Mouse (Mus musculus): ENCODE measurements around the gene Laptm5. TPM values are rescaled to one million over a fixed set of nuclear protein-coding genes. Genes with fewer than 3 reads are reported as not detected.

Laptm5 gene
- total and polyA plus RNA-seq, 2 experiments from 2014 or later, result 25.5 to 34.3 TPM

DNA sequence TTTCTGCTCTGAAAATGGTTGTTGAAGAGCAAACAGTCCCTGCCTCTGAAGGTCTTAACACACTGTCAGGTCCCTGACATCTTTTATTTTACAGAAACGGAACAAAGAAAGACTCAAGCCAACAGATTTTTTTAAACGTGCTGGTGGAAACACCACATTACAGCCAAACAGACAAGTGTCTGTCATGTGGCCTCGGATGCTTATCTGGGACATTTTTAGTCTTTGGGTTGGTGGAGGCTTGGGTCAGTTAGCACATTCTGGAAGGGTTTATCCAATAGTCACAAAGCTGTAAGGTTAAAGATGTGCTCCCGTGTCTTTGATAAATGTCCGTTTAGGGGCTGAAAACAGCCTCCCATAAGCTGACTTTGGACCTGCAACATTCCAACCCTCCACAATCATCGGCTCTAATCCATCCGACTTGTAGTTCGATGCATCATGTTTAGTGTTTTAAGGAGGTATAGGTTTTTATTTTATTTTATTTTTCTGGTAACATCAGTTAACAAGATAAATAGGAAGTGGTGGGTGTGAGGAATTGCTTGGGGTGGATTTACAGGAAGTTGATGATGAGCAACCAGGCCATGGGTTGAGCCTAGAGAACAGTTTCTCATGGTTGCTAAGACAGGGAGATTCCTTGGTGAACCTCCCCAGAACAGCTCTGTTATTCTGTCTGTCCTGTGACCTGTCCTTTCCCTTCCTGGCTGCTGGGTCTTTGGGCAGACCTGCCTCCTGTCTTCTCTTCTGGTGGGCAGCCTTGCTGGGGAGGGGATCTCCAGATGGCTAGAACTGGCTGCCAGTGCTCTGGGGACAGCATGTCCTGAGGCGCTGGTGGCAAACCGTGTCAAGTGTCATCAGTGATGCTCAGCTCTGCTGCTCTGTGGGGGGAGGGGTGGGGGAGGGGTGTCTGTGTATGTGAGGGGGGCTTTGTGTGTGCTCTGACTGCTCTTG lies 6.2 kb downstream of the Laptm5 start:
- H3K27ac ChIP-seq (ENCODE audit: low read depth, low read length), result no peak overlapping the region
- no peak overlapping the region for H3K9ac ChIP-seq
- DNase-seq, result no peak
- no peak for ATAC-seq
- no peak overlapping the region for H3K4me2 ChIP-seq (ENCODE audit: low read depth)
- H3K27me3 ChIP-seq (ENCODE audit: insufficient read depth, low read length), result no peaks in the 10 kb centered on the region
- TF ChIP-seq CTCF (IDR thresholded peaks at IDR 0.05; ENCODE audit: low read depth), result no peak
- no peak overlapping the region for H3K4me3 ChIP-seq (ENCODE audit: low read depth, low read length)
- 65% methylated on average over 10 of the region's 10 CpGs for WGBS
- H3K4me1 ChIP-seq (ENCODE audit: insufficient read depth), result no peaks in the 10 kb centered on the region
- no peaks in the 10 kb centered on the region for H3K36me3 ChIP-seq (ENCODE audit: insufficient read depth)
- no peaks in the 10 kb centered on the region for H3K9me3 ChIP-seq (ENCODE audit: low read length)

DNA sequence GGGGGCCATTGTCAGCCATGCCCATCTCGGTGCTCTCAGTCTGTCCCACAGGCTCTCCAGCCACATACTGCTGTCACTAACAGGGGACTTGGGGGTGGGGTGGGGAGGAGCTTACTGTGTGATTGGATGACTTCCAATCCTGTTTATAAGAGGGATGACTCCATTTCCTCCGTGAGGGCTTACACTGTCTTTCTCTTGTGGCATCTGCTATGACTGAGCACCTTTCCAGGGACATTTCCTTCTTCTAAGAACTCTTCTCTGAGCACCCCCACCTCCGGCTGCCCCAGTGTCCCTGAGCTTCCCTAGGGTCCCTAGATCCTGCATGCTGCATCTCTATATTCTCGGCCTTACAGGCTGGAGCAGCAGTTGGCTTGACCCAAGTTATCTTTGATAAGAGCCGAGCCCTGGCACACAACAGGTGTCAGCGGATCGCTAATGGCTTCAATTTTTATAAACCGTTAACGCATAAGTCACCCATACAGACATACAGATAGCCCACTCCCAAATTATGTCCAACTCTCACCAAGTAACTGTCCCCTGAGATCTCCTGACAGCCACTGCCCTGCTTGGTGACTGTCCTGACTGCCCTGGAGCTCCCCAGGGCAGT lies 6.9 kb downstream of the Laptm5 start:
- WGBS, result 62% methylated on average over 9 of the region's 9 CpGs
- Histone ChIP-seq H3K9ac (no peak overlapping the region), H3K9me3 (ENCODE audit: low read length) (no peaks in the 10 kb centered on the region), H3K4me2 (ENCODE audit: low read depth) (no peak overlapping the region), H3K27ac (ENCODE audit: low read depth, low read length) (no peak overlapping the region), H3K4me3 (ENCODE audit: low read depth, low read length) (no peak overlapping the region), H3K4me1 (ENCODE audit: insufficient read depth) (no peaks in the 10 kb centered on the region), H3K27me3 (ENCODE audit: insufficient read depth, low read length) (no peaks in the 10 kb centered on the region), H3K36me3 (ENCODE audit: insufficient read depth) (no peaks in the 10 kb centered on the region)
- no peak for TF ChIP-seq CTCF (IDR thresholded peaks at IDR 0.05; ENCODE audit: low read depth)
- no peak for DNase-seq
- no peak for ATAC-seq

DNA sequence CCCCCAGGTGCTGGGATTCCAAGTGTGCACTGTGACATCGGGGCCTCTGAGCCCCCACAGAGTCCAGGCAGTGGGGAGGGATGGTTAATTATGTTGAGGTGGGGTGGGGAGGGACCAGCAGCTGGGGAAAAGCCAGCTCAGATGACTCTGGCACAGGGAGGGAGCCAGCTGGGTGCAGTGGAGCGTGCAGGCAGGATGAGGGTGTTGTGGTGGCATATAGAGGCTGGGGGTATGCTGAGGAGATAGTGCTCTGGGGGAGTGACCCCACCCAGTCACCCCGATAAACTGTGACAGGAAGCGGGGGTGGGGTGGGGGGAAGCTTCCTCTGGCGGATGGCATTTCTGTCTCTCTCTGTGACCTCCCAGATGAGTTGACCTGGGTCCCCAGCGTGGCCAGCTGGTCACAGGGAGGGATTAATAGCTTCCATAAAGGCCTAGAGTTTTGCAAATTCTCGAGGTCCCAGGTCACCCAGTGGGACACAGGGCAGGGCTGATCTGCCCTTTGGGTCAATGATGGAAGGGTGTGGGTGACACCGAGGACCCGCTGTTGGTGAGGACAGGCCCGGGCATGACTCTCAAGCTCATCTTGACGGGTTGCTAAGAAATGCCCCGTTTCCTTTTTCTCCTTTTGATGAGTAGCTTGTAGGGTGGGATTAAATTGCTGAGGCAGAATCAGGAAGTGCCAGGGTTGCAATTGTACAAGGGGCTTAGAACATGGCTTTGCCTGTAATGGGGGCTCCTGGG lies 8.2 kb downstream of the Laptm5 start:
- WGBS, result 40% methylated on average over 12 of the region's 12 CpGs
- Histone ChIP-seq H3K9ac (no peak overlapping the region), H3K4me2 (ENCODE audit: low read depth) (no peak overlapping the region), H3K4me1 (ENCODE audit: insufficient read depth) (no peaks in the 10 kb centered on the region), H3K27me3 (ENCODE audit: insufficient read depth, low read length) (no peaks in the 10 kb centered on the region), H3K27ac (ENCODE audit: low read depth, low read length) (no peak overlapping the region), H3K4me3 (ENCODE audit: low read depth, low read length) (no peak overlapping the region), H3K9me3 (ENCODE audit: low read length) (no peaks in the 10 kb centered on the region), H3K36me3 (ENCODE audit: insufficient read depth) (no peaks in the 10 kb centered on the region)
- no peak for TF ChIP-seq CTCF (IDR thresholded peaks at IDR 0.05; ENCODE audit: low read depth)
- DNase-seq (no peak), ATAC-seq (no peak)

DNA sequence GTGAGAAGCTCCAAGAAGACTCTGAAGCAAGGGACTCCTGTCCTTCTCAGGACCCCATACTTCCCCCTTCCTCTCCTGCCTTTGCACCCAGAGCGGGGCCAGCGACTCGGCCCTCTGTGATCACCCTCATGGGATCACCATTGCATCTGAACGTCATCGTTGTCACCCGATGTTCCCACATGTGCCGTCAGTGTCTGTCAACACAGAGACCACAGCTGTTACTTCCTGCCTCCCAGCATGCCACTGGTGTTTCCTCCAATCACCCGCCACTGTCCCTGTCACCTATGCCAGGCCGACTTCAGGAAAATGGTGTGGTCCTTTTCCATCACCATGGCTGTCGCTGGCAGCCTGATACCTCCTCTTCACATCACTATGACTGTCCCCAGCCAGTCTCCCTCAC lies 9.1 kb downstream of the Laptm5 start:
- 83% methylated on average over 10 of the region's 10 CpGs for WGBS
- DNase-seq, result no peak
- ATAC-seq, result no peak
- H3K4me3 ChIP-seq (ENCODE audit: low read depth, low read length), result no peak overlapping the region
- no peak overlapping the region for H3K27ac ChIP-seq (ENCODE audit: low read depth, low read length)
- no peak overlapping the region for H3K9ac ChIP-seq
- H3K36me3 ChIP-seq (ENCODE audit: insufficient read depth), result no peaks in the 10 kb centered on the region
- H3K4me1 ChIP-seq (ENCODE audit: insufficient read depth), result no peaks in the 10 kb centered on the region
- no peaks in the 10 kb centered on the region for H3K9me3 ChIP-seq (ENCODE audit: low read length)
- no peaks in the 10 kb centered on the region for H3K27me3 ChIP-seq (ENCODE audit: insufficient read depth, low read length)
- no peak for TF ChIP-seq CTCF (IDR thresholded peaks at IDR 0.05; ENCODE audit: low read depth)
- no peak overlapping the region for H3K4me2 ChIP-seq (ENCODE audit: low read depth)

DNA sequence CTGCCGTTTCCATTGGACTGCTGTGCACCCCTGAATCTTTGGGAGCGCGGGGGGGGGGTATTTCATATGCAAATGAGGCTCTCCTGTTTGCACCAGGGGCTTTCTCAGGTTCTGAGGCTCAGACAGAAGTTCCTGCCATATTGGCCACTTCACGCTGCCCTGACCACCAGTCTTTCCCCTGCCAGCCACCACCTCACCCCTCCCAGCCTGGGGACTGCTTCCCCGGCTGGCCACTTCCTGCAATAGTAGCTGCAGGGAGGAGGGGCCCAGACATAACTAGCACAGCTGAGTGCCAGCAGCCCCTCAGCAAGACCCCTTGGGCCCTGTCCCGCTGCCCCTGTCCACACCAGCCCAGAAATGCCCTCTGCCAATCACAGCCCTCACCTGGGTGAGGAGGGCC lies 13.3 kb downstream of the Laptm5 start:
- no peak overlapping the region for H3K4me2 ChIP-seq (ENCODE audit: low read depth)
- H3K4me1 ChIP-seq (ENCODE audit: insufficient read depth), result no peaks in the 10 kb centered on the region
- H3K9ac ChIP-seq, result no peak overlapping the region
- no peak overlapping the region for H3K27ac ChIP-seq (ENCODE audit: low read depth, low read length)
- no peaks in the 10 kb centered on the region for H3K27me3 ChIP-seq (ENCODE audit: insufficient read depth, low read length)
- H3K36me3 ChIP-seq (ENCODE audit: insufficient read depth), result no peaks in the 10 kb centered on the region
- H3K4me3 ChIP-seq (ENCODE audit: low read depth, low read length), result no peak overlapping the region
- DNase-seq (no peak), ATAC-seq (no peak)
- no peak for TF ChIP-seq CTCF (IDR thresholded peaks at IDR 0.05; ENCODE audit: low read depth)
- H3K9me3 ChIP-seq (ENCODE audit: low read length), result no peaks in the 10 kb centered on the region
- WGBS, result 57% methylated on average over 6 of the region's 6 CpGs

DNA sequence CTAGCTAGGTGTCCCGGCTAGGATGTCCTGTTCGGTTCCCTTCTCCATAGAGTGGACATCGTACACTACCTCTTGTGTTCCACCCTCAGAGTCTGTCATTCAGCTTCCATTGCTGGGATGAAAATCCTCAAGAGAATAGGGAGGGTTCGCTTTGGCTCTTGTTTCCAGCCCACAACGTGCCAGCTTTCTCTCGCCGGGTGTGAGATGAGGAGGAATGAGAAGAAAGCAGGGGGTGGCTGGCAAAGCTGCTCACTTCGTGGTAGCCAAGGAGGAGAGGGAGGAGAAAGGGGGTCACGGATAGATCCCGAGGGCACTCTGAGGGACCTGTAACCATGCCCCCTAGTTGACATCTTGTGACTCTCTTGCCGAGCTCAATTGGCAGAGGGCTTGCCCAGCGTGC lies 14.9 kb downstream of the Laptm5 start:
- Histone ChIP-seq H3K4me2 (ENCODE audit: low read depth) (no peak overlapping the region), H3K27ac (ENCODE audit: low read depth, low read length) (no peak overlapping the region), H3K36me3 (ENCODE audit: insufficient read depth) (no peaks in the 10 kb centered on the region), H3K27me3 (ENCODE audit: insufficient read depth, low read length) (no peaks in the 10 kb centered on the region), H3K9me3 (ENCODE audit: low read length) (no peaks in the 10 kb centered on the region), H3K4me3 (ENCODE audit: low read depth, low read length) (no peak overlapping the region), H3K9ac (no peak overlapping the region), H3K4me1 (ENCODE audit: insufficient read depth) (no peaks in the 10 kb centered on the region)
- ATAC-seq (no peak), DNase-seq (no peak)
- no peak for TF ChIP-seq CTCF (IDR thresholded peaks at IDR 0.05; ENCODE audit: low read depth)
- WGBS, result 72% methylated on average over 12 of the region's 12 CpGs

DNA sequence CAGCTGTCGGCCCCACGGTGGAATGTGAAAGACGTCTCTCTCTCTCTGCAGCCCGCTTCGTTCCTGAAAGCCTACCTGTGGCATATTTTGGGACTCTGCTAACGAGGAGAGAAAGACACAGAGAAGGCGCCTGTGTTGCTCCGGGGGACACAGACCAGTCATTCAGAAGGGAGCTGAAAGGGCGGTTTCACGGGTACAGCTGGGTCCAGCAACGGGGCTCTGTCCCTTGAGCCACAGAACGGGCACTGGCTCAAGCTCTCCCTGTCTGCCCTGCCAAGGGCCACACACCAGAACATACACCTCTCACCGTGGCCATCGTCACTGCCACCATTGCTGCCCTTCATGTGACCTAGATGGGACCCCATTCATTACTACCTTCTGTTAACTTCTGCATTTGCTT lies 29.7 kb downstream of the Laptm5 start:
- 45% methylated on average over 14 of the region's 14 CpGs for WGBS
- no peaks in the 10 kb centered on the region for H3K9me3 ChIP-seq (ENCODE audit: low read length)
- no peak overlapping the region for H3K4me2 ChIP-seq (ENCODE audit: low read depth)
- no peak for ATAC-seq
- DNase-seq, result no peak
- no peak for TF ChIP-seq CTCF (IDR thresholded peaks at IDR 0.05; ENCODE audit: low read depth)
- H3K27me3 ChIP-seq (ENCODE audit: insufficient read depth, low read length), result no peaks in the 10 kb centered on the region
- H3K4me3 ChIP-seq (ENCODE audit: low read depth, low read length), result no peak overlapping the region
- no peak overlapping the region for H3K27ac ChIP-seq (ENCODE audit: low read depth, low read length)
- H3K36me3 ChIP-seq (ENCODE audit: insufficient read depth), result no peaks in the 10 kb centered on the region
- H3K4me1 ChIP-seq (ENCODE audit: insufficient read depth), result no peaks in the 10 kb centered on the region
- no peak overlapping the region for H3K9ac ChIP-seq

Data from forebrain, postnatal 0 days (tissue).